Mouse (Mus musculus) lung, postnatal 0 days (tissue): ENCODE data around the gene Cetn3.

Experiments
- CTCF ChIP-seq: IDR thresholded peaks from 2 replicates; pipeline ENCODE4 v1.5.1; 2016; ENCODE audit warnings: antibody characterized with exemption, mild to moderate bottlenecking
- EP300 ChIP-seq: IDR thresholded peaks from 2 replicates; pipeline ENCODE4 v1.6.1; 2016; ENCODE audit warnings: antibody characterized with exemption, mild to moderate bottlenecking, control low read depth

GRCm38 (mm10) chr13:81776217-81776616 lies 6.7 kb upstream of the Cetn3 start:
- TF ChIP-seq EP300 (no peak), CTCF (no peak)
